Mouse (Mus musculus): ENCODE results near the gene Wfdc3. TPM values are rescaled to one million over a fixed set of nuclear protein-coding genes. Genes with fewer than 3 reads are reported as not detected.

The Wfdc3 gene
- polyA plus RNA-seq, 1 experiment from 2014 or later: 1.0 TPM

DNA sequence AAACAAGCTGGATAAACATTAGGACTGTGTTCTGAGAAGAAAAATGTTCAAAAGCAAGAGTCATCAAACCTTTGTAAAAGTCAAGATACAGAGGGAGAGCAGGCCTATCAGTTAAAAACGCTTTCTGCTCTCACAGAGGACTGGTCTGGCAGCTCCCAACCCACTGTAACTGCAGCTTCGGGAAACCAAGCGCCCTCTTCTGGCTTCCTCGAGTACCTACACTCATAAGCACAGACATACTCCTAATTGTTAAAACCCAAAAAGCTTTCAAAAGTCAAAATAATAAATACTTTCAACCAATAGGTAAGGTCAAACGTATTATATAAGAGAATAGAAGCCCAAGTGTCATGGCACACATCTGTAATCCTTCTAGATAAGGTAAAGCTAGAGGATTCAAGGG, 41.5 kb downstream of the Wfdc3 start:
- Histone ChIP-seq H3K27me3 (no peaks in the 10 kb centered on the region; the same call in 1 of the 2 replicates), H3K4me1 (replicated peaks) (no peaks in the 10 kb centered on the region), H3K9ac (no peak overlapping the region), H3K27ac (no peak overlapping the region), H3K36me3 (no peaks in the 10 kb centered on the region), H3K9me3 (replicated peaks) (0 out of 2 replicates have a peak, but pooled peaks cover 3% of the 10 kb centered on the region), H3K4me2 (no peak overlapping the region), H3K4me3 (replicated peaks) (no peak overlapping the region)
- WGBS (ENCODE audit: insufficient replicate concordance): 58% methylated on average over 5 of the region's 5 CpGs
- ATAC-seq (ENCODE audit: low read depth) (no peak), DNase-seq (no peak)

GRCm38 (mm10) chr2:164701761-164702160, 44.0 kb downstream of the Wfdc3 start:
- Histone ChIP-seq H3K4me1 (replicated peaks) (no peaks in the 10 kb centered on the region), H3K36me3 (no peaks in the 10 kb centered on the region), H3K9ac (no peak overlapping the region), H3K4me2 (no peak overlapping the region), H3K27ac (no peak overlapping the region), H3K27me3 (no peaks in the 10 kb centered on the region), H3K9me3 (replicated peaks) (0 out of 2 replicates have a peak, but pooled peaks cover 3% of the 10 kb centered on the region), H3K4me3 (replicated peaks) (no peak overlapping the region)
- WGBS (ENCODE audit: insufficient replicate concordance): 68% methylated on average over 5 of the region's 5 CpGs
- no peak for ATAC-seq (ENCODE audit: low read depth)
- no peak for DNase-seq

DNA sequence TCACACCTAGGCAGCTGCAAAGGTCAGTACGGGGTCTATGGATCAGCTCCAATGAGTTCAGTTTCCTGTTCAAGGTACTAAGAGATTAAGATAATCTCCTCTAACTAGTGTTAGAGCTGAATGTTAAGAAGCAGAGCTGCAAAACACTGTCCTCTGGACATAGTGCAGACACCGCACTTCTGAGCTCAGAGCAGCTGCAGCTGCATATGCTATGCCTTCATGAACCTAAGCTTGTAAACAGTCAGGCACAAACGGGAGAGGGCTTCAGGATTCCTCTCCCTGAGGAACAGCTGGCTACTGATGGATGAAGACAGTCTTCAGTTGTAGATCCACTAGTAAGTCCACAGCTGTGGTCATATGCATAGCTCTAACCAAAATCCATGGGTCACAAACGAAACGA, 44.8 kb downstream of the Wfdc3 start:
- no peaks in the 10 kb centered on the region for H3K4me1 ChIP-seq (replicated peaks)
- H3K4me3 ChIP-seq (replicated peaks): no peak overlapping the region
- WGBS (ENCODE audit: insufficient replicate concordance): 67% methylated on average over 5 of the region's 5 CpGs
- no peak for ATAC-seq (ENCODE audit: low read depth)
- no peak for DNase-seq
- no peaks in the 10 kb centered on the region for H3K27me3 ChIP-seq
- 0 out of 2 replicates have a peak, but pooled peaks cover 3% of the 10 kb centered on the region for H3K9me3 ChIP-seq (replicated peaks)
- no peak overlapping the region for H3K27ac ChIP-seq
- H3K9ac ChIP-seq: no peak overlapping the region
- no peak overlapping the region for H3K4me2 ChIP-seq
- no peaks in the 10 kb centered on the region for H3K36me3 ChIP-seq

DNA sequence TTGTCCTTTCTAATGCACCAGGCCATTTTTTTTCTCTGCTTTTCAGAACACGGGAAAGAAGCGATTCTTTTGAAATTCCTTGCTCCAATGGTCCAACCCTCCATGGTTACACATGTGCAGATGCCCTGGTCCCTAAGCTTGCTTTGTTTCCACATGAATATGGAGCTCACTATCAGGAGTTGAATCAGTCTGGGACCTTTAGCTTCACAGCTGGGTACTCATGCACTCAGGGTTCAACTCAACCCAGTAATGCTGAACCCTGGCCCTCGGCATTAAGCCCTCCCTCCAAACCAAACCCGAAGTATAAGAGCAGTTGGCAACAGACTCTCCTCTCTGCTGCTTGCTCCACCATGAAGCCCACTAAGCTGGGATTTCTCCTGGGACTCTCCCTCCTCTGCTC, 47.5 kb downstream of the Wfdc3 start, which contains the start of gene Spint4:
Gene Spint4 (plus strand): TSS at position 301 of the 400 bp plus-strand sequence.
- no peaks in the 10 kb centered on the region for H3K4me1 ChIP-seq (replicated peaks)
- no peak within 1 kb of the TSS for H3K9ac ChIP-seq
- DNase-seq (no peak), ATAC-seq (ENCODE audit: low read depth) (no peak)
- H3K36me3 ChIP-seq: no peaks in the 10 kb centered on the region
- 63% methylated on average over 4 of the region's 4 CpGs for WGBS (ENCODE audit: insufficient replicate concordance)
- no peak within 1 kb of the TSS for H3K4me3 ChIP-seq (replicated peaks)
- H3K27ac ChIP-seq: no peak within 1 kb of the TSS
- H3K9me3 ChIP-seq (replicated peaks): no peaks in the 10 kb centered on the region
- no peaks in the 10 kb centered on the region for H3K27me3 ChIP-seq
- no peak within 1 kb of the TSS for H3K4me2 ChIP-seq

- no peaks in the 10 kb centered on the region for H3K27me3 ChIP-seq
- H3K27ac ChIP-seq: no peak within 1 kb of the TSS
- no peak within 1 kb of the TSS for H3K4me3 ChIP-seq (replicated peaks)
- no peaks in the 10 kb centered on the region for H3K4me1 ChIP-seq (replicated peaks)
- H3K9ac ChIP-seq: no peak within 1 kb of the TSS
- 43% methylated on average over 3 of the region's 3 CpGs for WGBS (ENCODE audit: insufficient replicate concordance)
- no peaks in the 10 kb centered on the region for H3K9me3 ChIP-seq (replicated peaks)
- H3K4me2 ChIP-seq: no peak within 1 kb of the TSS
- DNase-seq (no peak), ATAC-seq (ENCODE audit: low read depth) (no peak)
- H3K36me3 ChIP-seq: no peaks in the 10 kb centered on the region
Observed at GRCm38 (mm10) chr2:164684807-164685206, 60.9 kb downstream of the Wfdc3 start, which contains the start of gene Wfdc13. TSS of gene Wfdc13 (plus strand) at chr2:164685107.

Other genes starting within 250 kb of the Wfdc3 start
- 22.3 and 23.8 TPM in 2 replicates for gene Pigt, start 248.4 kb downstream of the Wfdc3 start, polyA plus RNA-seq (2015; fragmentation: Nextera tagmentation; extraction: Ambion mirVana)
- 1.2 and 1.9 TPM in 2 replicates for gene Wfdc2, start 183.5 kb downstream of the Wfdc3 start, polyA plus RNA-seq (2015; fragmentation: Nextera tagmentation; extraction: Ambion mirVana)
- gene Spint3, start 172.5 kb downstream of the Wfdc3 start, polyA plus RNA-seq (2015; fragmentation: Nextera tagmentation; extraction: Ambion mirVana): not detected in 2 replicates
- gene Wfdc6a, start 160.5 kb downstream of the Wfdc3 start, polyA plus RNA-seq (2015; fragmentation: Nextera tagmentation; extraction: Ambion mirVana): 0.13 and 0.19 TPM in 2 replicates
- gene Eppin, start 152.3 kb downstream of the Wfdc3 start, polyA plus RNA-seq (2015; fragmentation: Nextera tagmentation; extraction: Ambion mirVana): not detected in 2 replicates
- not detected in 2 replicates for gene Wfdc6b, start 132.4 kb downstream of the Wfdc3 start, polyA plus RNA-seq (2015; fragmentation: Nextera tagmentation; extraction: Ambion mirVana)
- gene Wfdc8, start 132.3 kb downstream of the Wfdc3 start, polyA plus RNA-seq (2015; fragmentation: Nextera tagmentation; extraction: Ambion mirVana): not detected in 2 replicates
- not detected in 2 replicates for gene Wfdc16, start 107.1 kb downstream of the Wfdc3 start, polyA plus RNA-seq (2015; fragmentation: Nextera tagmentation; extraction: Ambion mirVana)
- not detected in 2 replicates for gene Wfdc10, start 89.9 kb downstream of the Wfdc3 start, polyA plus RNA-seq (2015; fragmentation: Nextera tagmentation; extraction: Ambion mirVana)
- not detected in 2 replicates for gene Wfdc9, start 89.3 kb downstream of the Wfdc3 start, polyA plus RNA-seq (2015; fragmentation: Nextera tagmentation; extraction: Ambion mirVana)
- gene Wfdc11, start 71.8 kb downstream of the Wfdc3 start, polyA plus RNA-seq (2015; fragmentation: Nextera tagmentation; extraction: Ambion mirVana): not detected in 2 replicates
- gene Wfdc13, start 60.8 kb downstream of the Wfdc3 start, polyA plus RNA-seq (2015; fragmentation: Nextera tagmentation; extraction: Ambion mirVana): not detected in 2 replicates
- gene Spint4, start 47.4 kb downstream of the Wfdc3 start, polyA plus RNA-seq (2015; fragmentation: Nextera tagmentation; extraction: Ambion mirVana): not detected in 2 replicates
- not detected in 2 replicates for gene Spint5, start 30.6 kb downstream of the Wfdc3 start, polyA plus RNA-seq (2015; fragmentation: Nextera tagmentation; extraction: Ambion mirVana)
- gene Dnttip1, start 52 bp upstream of the Wfdc3 start, polyA plus RNA-seq (2015; fragmentation: Nextera tagmentation; extraction: Ambion mirVana): 47.3 and 49.8 TPM in 2 replicates
- gene Ube2c, start 24.0 kb upstream of the Wfdc3 start, polyA plus RNA-seq (2015; fragmentation: Nextera tagmentation; extraction: Ambion mirVana): 762 and 764 TPM in 2 replicates
- gene Tnnc2, start 34.0 kb upstream of the Wfdc3 start, polyA plus RNA-seq (2015; fragmentation: Nextera tagmentation; extraction: Ambion mirVana): 5.1 and 8.4 TPM in 2 replicates
- gene Snx21, start 39.9 kb upstream of the Wfdc3 start, polyA plus RNA-seq (2015; fragmentation: Nextera tagmentation; extraction: Ambion mirVana): 4.1 TPM in 2 replicates
- gene Acot8, start 59.0 kb upstream of the Wfdc3 start, polyA plus RNA-seq (2015; fragmentation: Nextera tagmentation; extraction: Ambion mirVana): 18.8 and 20.3 TPM in 2 replicates
- 4.3 and 5.1 TPM in 2 replicates for gene Zswim3, start 59.2 kb upstream of the Wfdc3 start, polyA plus RNA-seq (2015; fragmentation: Nextera tagmentation; extraction: Ambion mirVana)
- gene Zswim1, start 76.8 kb upstream of the Wfdc3 start, polyA plus RNA-seq (2015; fragmentation: Nextera tagmentation; extraction: Ambion mirVana): 6.2 and 6.9 TPM in 2 replicates
- gene Spata25, start 82.6 kb upstream of the Wfdc3 start, polyA plus RNA-seq (2015; fragmentation: Nextera tagmentation; extraction: Ambion mirVana): not detected in 2 replicates
- 65.4 and 69.2 TPM in 2 replicates for gene Ctsa, start 86.9 kb upstream of the Wfdc3 start, polyA plus RNA-seq (2015; fragmentation: Nextera tagmentation; extraction: Ambion mirVana)
- gene Neurl2, start 87.5 kb upstream of the Wfdc3 start, polyA plus RNA-seq (2015; fragmentation: Nextera tagmentation; extraction: Ambion mirVana): 2.4 and 2.5 TPM in 2 replicates
- gene Pltp, start 111.8 kb upstream of the Wfdc3 start, polyA plus RNA-seq (2015; fragmentation: Nextera tagmentation; extraction: Ambion mirVana): 7.7 and 8.3 TPM in 2 replicates
- 45.5 and 48.3 TPM in 2 replicates for gene Pcif1, start 133.4 kb upstream of the Wfdc3 start, polyA plus RNA-seq (2015; fragmentation: Nextera tagmentation; extraction: Ambion mirVana)
- gene Zfp335, start 165.8 kb upstream of the Wfdc3 start, polyA plus RNA-seq (2015; fragmentation: Nextera tagmentation; extraction: Ambion mirVana): 5.4 and 6.1 TPM in 2 replicates
- gene Mmp9, start 194.8 kb upstream of the Wfdc3 start, polyA plus RNA-seq (2015; fragmentation: Nextera tagmentation; extraction: Ambion mirVana): 1.1 and 1.2 TPM in 2 replicates
- gene Slc12a5, start 214.9 kb upstream of the Wfdc3 start, polyA plus RNA-seq (2015; fragmentation: Nextera tagmentation; extraction: Ambion mirVana): 0.17 and 0.18 TPM in 2 replicates

All from liver, embryonic 13.5 days (tissue).